Mouse (Mus musculus): ENCODE results near the gene Pdgfa.

Gene Pdgfa

GRCm38 (mm10) chr5:138952969-138953368, 44.2 kb downstream of the Pdgfa start:
- no peak for DNase-seq

GRCm38 (mm10) chr5:138951305-138951704, 45.9 kb downstream of the Pdgfa start:
- no peak for DNase-seq

GRCm38 (mm10) chr5:138949165-138949564, 48.0 kb downstream of the Pdgfa start:
- DNase-seq, result no peak

- no peak for DNase-seq
Measured at GRCm38 (mm10) chr5:138948031-138948980, 48.9 kb downstream of the Pdgfa start.

- DNase-seq, result no peak
Measured at GRCm38 (mm10) chr5:138947487-138947886, 49.7 kb downstream of the Pdgfa start.

GRCm38 (mm10) chr5:138946931-138947330, 50.2 kb downstream of the Pdgfa start:
- no peak for DNase-seq

- DNase-seq, result no peak
Measured at GRCm38 (mm10) chr5:138945011-138945410, 52.2 kb downstream of the Pdgfa start.

GRCm38 (mm10) chr5:138944551-138944950, 52.6 kb downstream of the Pdgfa start:
- no peak for DNase-seq

GRCm38 (mm10) chr5:138941842-138942241, 55.3 kb downstream of the Pdgfa start:
- no peak for DNase-seq

- DNase-seq, result no peak
Measured at GRCm38 (mm10) chr5:138940576-138940975, 56.6 kb downstream of the Pdgfa start.

- DNase-seq, result no peak
Measured at GRCm38 (mm10) chr5:138938572-138939163, 58.5 kb downstream of the Pdgfa start.

- DNase-seq, result no peak
Measured at GRCm38 (mm10) chr5:138936399-138937089, 60.6 kb downstream of the Pdgfa start.

- no peak for DNase-seq
Measured at GRCm38 (mm10) chr5:138934540-138934939, 62.6 kb downstream of the Pdgfa start.

GRCm38 (mm10) chr5:138932460-138933432, 64.4 kb downstream of the Pdgfa start:
- DNase-seq, result no peak

- DNase-seq, result no peak
Measured at GRCm38 (mm10) chr5:138931836-138932235, 65.3 kb downstream of the Pdgfa start.

- no peak for DNase-seq
Measured at GRCm38 (mm10) chr5:138929879-138930507, 67.2 kb downstream of the Pdgfa start.

All from cerebellum, adult 8-10 months (tissue).